Mouse (Mus musculus): ENCODE measurements around the gene Mto1. TPM values are rescaled to one million over a fixed set of nuclear protein-coding genes. Genes with fewer than 3 reads are reported as not detected.
A peak's percentile ranks its signal among the peaks of the same experiment; 100 is the strongest.

Mto1 gene
- polyA plus RNA-seq, 1 experiment from 2014 or later: 22.1 TPM

DNA sequence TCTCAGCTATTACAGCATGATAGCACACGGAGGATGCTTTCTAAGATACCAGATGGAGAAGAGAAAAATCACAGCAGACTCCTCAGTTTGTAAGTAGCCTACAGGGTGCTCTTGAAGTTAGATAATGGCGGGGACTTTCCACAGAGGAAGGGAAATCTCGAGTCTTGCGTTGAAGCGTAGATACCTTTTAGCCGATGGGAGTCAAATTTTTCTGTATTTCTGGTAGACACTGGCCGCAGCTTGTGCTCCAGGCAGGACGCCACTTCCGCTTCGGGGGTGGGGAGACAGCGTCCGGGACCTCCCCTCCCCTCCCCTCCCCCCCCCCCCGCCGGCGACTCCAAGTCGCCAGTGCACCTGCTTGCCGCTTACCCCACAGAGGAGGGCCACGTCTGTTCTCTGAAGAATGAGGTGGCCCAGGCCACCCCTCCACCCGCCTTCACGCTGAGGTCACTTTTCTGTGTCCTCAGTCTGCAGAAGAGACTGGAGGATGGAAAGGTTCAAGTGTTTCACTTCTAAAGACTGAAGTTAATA lies 40.9 kb downstream of the Mto1 start, which contains the start of gene Eef1a1:
TSS of gene Eef1a1 (minus strand) at position 262 of the 531 bp plus-strand sequence.
- peak within 1 kb of the TSS; percentile 65 for H3K4me2 ChIP-seq (replicated peaks)
- WGBS: 3% methylated on average over 14 of the region's 20 CpGs
- 0 out of 2 replicates have a peak within 1 kb of the TSS, but pooled peaks have one; percentile 50 for H3K27ac ChIP-seq
- H3K4me3 ChIP-seq: peak within 1 kb of the TSS; percentile 36
- no peaks in the 10 kb centered on the region for H3K9me3 ChIP-seq
- no peaks in the 10 kb centered on the region for H3K36me3 ChIP-seq
- ATAC-seq (ENCODE audit: insufficient number of reproducible peaks, insufficient read depth, low FRiP score, low TSS enrichment): 0 out of 2 replicates have a peak, but pooled peaks have one; percentile 42
- H3K27me3 ChIP-seq: no peaks in the 10 kb centered on the region
- H3K9ac ChIP-seq: peak within 1 kb of the TSS; percentile 44
- peaks cover 7% of the 10 kb centered on the region; the same call in 1 of the 2 replicates for H3K4me1 ChIP-seq

GRCm38 (mm10) chr9:78491169-78491568 lies 43.2 kb downstream of the Mto1 start:
- Histone ChIP-seq H3K4me1 (peaks cover 7% of the 10 kb centered on the region; the same call in 1 of the 2 replicates), H3K9ac (no peak overlapping the region), H3K4me2 (replicated peaks) (no peak overlapping the region), H3K4me3 (no peak overlapping the region), H3K27ac (no peak overlapping the region), H3K36me3 (no peaks in the 10 kb centered on the region), H3K27me3 (no peaks in the 10 kb centered on the region), H3K9me3 (no peaks in the 10 kb centered on the region)
- no peak for ATAC-seq (ENCODE audit: insufficient number of reproducible peaks, insufficient read depth, low FRiP score, low TSS enrichment)
- WGBS: 77% methylated on average over 3 of the region's 3 CpGs

- Histone ChIP-seq H3K9ac (no peak overlapping the region), H3K4me2 (replicated peaks) (no peak overlapping the region), H3K27me3 (no peaks in the 10 kb centered on the region), H3K4me3 (no peak overlapping the region), H3K9me3 (no peaks in the 10 kb centered on the region), H3K27ac (no peak overlapping the region), H3K36me3 (no peaks in the 10 kb centered on the region), H3K4me1 (peaks cover 7% of the 10 kb centered on the region; the same call in 1 of the 2 replicates)
- ATAC-seq (ENCODE audit: insufficient number of reproducible peaks, insufficient read depth, low FRiP score, low TSS enrichment): no peak
- WGBS: 91% methylated on average over 3 of the region's 3 CpGs
Measured at GRCm38 (mm10) chr9:78492254-78492653, 44.2 kb downstream of the Mto1 start.

DNA sequence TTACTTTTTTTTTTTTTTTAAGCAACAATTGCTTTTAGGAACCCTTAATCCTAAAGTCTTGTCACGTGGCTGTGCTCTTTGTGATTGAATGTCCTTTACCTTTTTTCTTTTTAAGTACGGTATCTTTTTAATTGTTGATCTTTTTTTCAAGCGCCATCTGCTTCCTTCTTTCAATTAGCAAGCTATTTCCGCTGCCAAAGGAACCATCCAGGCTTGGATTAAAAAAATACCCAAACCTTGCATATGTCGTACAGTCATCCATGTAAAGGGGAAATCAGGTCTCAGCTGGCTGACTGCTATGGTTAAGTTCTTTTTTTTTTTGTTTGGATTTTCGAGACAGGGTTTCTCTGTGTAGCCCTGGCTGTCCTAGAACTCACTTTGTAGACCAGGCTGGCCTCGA lies 45.2 kb downstream of the Mto1 start:
- Histone ChIP-seq H3K4me3 (no peak overlapping the region), H3K36me3 (no peaks in the 10 kb centered on the region), H3K9me3 (no peaks in the 10 kb centered on the region), H3K4me1 (peaks cover 7% of the 10 kb centered on the region; the same call in 1 of the 2 replicates), H3K9ac (no peak overlapping the region), H3K4me2 (replicated peaks) (no peak overlapping the region), H3K27me3 (no peaks in the 10 kb centered on the region), H3K27ac (no peak overlapping the region)
- ATAC-seq (ENCODE audit: insufficient number of reproducible peaks, insufficient read depth, low FRiP score, low TSS enrichment): no peak
- 88% methylated on average over 7 of the region's 7 CpGs for WGBS

DNA sequence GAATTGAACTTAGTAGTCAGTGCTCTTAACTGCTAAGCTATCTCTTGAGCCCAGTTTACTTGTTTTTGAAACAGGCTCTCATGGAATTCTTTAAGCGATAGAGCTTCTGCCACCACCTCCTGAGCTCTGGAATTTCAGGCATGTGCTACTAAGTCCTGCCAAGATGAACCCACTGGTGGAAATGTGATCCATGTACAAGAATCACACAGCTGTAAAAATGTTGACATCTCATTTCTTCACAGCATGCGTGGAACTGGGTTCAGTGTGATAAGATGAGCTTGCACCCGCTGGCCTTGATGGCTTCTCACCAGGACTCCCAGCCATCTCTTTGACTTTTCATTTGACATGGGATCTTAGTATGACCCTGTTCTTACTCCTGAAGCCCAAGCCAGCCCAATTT lies 52.4 kb downstream of the Mto1 start:
- H3K36me3 ChIP-seq: no peaks in the 10 kb centered on the region
- H3K9me3 ChIP-seq: no peaks in the 10 kb centered on the region
- no peaks in the 10 kb centered on the region for H3K27me3 ChIP-seq
- no peak overlapping the region for H3K27ac ChIP-seq
- H3K4me3 ChIP-seq: no peak overlapping the region
- no peak overlapping the region for H3K9ac ChIP-seq
- WGBS: 51% methylated on average over 3 of the region's 3 CpGs
- ATAC-seq (ENCODE audit: insufficient number of reproducible peaks, insufficient read depth, low FRiP score, low TSS enrichment): no peak
- peaks cover 20% of the 10 kb centered on the region for H3K4me1 ChIP-seq
- H3K4me2 ChIP-seq (replicated peaks): no peak overlapping the region

DNA sequence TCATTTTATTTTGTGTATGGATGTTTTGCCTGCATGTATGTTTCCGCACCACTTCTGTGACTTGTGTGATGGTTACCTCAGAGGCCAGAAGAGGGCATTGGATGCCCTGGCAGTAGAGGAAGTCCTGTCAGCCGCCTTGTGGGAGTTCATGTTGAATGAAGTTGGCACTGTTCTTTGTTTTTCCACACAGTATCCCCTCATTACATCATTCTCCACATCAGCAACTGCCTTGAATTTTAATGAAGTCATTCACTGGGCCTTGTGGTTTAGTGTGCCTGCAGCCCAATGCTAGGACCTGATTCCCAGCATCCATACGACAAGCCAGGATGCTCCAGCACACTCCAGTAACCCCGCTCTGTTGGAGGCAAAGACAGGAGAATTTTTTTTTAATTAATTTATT lies 53.3 kb downstream of the Mto1 start:
- Histone ChIP-seq H3K9me3 (no peaks in the 10 kb centered on the region), H3K27ac (no peak overlapping the region), H3K4me2 (replicated peaks) (no peak overlapping the region), H3K4me1 (peaks cover 20% of the 10 kb centered on the region), H3K27me3 (no peaks in the 10 kb centered on the region), H3K9ac (no peak overlapping the region), H3K36me3 (no peaks in the 10 kb centered on the region), H3K4me3 (no peak overlapping the region)
- ATAC-seq (ENCODE audit: insufficient number of reproducible peaks, insufficient read depth, low FRiP score, low TSS enrichment): no peak
- WGBS: 86% methylated on average over 4 of the region's 4 CpGs

DNA sequence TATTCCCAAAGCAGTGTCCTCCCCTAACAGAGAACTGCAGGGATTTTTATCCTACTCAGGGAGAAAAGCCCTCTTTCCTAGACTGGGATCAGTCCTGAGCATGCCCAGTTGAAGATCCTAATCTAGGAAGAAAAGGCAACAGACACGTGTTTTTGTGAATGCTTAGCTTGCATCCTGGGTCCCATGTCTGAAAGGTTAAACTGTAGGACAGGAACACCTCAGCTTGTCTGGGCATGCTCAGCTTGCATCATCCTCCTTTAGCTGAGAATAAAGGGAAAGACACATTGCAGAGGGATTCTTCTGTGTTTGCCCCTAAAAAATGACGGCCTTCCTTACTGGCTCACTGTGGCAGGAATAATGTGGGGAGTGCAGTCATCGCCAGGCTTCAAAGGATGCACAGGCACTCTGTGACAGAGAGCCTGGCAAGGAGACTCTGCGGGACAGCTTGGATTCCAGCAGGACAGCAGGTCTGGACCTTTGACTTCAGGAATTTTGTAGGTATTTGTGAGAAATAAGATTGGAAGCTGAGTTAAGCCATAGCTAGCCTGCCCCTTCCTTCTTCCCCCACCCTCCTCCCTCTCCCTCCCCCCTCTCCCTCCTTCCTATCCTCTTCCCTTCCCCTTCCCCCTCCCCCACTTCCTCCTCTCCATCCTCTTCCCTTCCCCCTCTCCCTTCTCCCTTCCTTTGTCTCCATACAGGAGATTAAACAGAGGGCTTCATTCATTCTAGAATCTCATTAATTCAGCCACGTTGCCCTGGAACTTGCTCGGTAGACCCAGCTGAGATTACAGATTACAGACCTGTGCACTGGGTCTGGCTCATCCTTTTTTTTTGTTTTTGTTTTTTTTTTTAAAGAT lies 55.4 kb downstream of the Mto1 start:
- H3K4me3 ChIP-seq: no peak overlapping the region
- peaks cover 20% of the 10 kb centered on the region for H3K4me1 ChIP-seq
- WGBS: 6% methylated on average over 6 of the region's 6 CpGs
- no peak for ATAC-seq (ENCODE audit: insufficient number of reproducible peaks, insufficient read depth, low FRiP score, low TSS enrichment)
- H3K9me3 ChIP-seq: no peaks in the 10 kb centered on the region
- no peaks in the 10 kb centered on the region for H3K27me3 ChIP-seq
- peak overlapping the region; percentile 24 for H3K4me2 ChIP-seq (replicated peaks)
- 0 out of 2 replicates have a peak overlapping the region, but pooled peaks have one; percentile 29 for H3K9ac ChIP-seq
- H3K36me3 ChIP-seq: no peaks in the 10 kb centered on the region
- H3K27ac ChIP-seq: peak overlapping the region; percentile 81

DNA sequence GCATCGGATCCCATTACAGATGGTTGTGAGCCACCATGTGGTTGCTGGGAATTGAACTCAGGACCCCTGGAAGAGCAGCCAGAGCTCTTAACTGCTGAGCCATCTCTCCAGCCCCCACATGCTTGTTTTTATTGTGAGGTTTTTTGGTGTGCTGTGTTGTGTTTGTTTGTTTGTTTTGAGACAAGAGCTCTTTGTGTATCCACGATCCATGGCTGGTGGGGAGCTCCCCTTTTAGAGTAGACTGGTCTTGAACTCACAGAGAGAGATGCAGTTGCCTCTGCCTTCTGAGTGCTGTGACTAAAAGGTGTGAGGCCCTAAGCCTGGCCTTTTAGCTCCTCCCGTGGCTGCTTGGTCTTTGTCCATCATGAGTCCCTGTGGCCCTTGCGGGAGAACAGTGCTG lies 56.1 kb downstream of the Mto1 start:
- no peak overlapping the region for H3K4me2 ChIP-seq (replicated peaks)
- H3K27ac ChIP-seq: no peak overlapping the region
- H3K4me1 ChIP-seq: peaks cover 20% of the 10 kb centered on the region
- ATAC-seq (ENCODE audit: insufficient number of reproducible peaks, insufficient read depth, low FRiP score, low TSS enrichment): no peak
- 64% methylated on average over 4 of the region's 4 CpGs for WGBS
- H3K4me3 ChIP-seq: no peak overlapping the region
- H3K9ac ChIP-seq: no peak overlapping the region
- no peaks in the 10 kb centered on the region for H3K36me3 ChIP-seq
- H3K27me3 ChIP-seq: no peaks in the 10 kb centered on the region
- no peaks in the 10 kb centered on the region for H3K9me3 ChIP-seq

DNA sequence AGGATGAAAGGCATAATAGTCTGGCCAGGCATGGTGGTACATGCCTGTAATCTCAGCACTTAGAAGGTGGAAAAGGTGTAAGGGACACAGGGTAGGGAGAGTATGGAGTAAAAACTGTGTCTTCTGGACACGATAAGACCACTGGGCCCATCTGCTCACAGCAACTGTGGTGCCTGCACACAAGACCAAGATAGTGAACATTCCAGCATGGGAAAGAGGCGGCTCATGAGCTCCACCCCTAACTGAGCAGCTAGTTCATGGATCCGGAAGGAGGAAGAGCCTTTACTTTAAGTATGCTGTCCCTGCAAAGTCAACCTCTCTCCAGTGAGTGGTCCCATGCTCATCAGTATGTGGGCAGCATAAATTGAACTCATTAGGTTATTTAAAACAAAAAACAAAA lies 56.7 kb downstream of the Mto1 start:
- H3K9me3 ChIP-seq: no peaks in the 10 kb centered on the region
- H3K4me1 ChIP-seq: peaks cover 20% of the 10 kb centered on the region
- no peak overlapping the region for H3K9ac ChIP-seq
- H3K27me3 ChIP-seq: no peaks in the 10 kb centered on the region
- H3K27ac ChIP-seq: no peak overlapping the region
- no peak overlapping the region for H3K4me3 ChIP-seq
- H3K36me3 ChIP-seq: no peaks in the 10 kb centered on the region
- ATAC-seq (ENCODE audit: insufficient number of reproducible peaks, insufficient read depth, low FRiP score, low TSS enrichment): no peak
- H3K4me2 ChIP-seq (replicated peaks): no peak overlapping the region
- 67% methylated on average over 3 of the region's 3 CpGs for WGBS

- Histone ChIP-seq H3K27me3 (no peaks in the 10 kb centered on the region), H3K4me1 (peaks cover 20% of the 10 kb centered on the region), H3K4me2 (replicated peaks) (no peak overlapping the region), H3K9me3 (no peaks in the 10 kb centered on the region), H3K9ac (no peak overlapping the region), H3K36me3 (no peaks in the 10 kb centered on the region), H3K4me3 (no peak overlapping the region), H3K27ac (no peak overlapping the region)
- ATAC-seq (ENCODE audit: insufficient number of reproducible peaks, insufficient read depth, low FRiP score, low TSS enrichment): no peak
- WGBS: 95% methylated on average over 6 of the region's 6 CpGs
Measured at GRCm38 (mm10) chr9:78505223-78505622, 57.2 kb downstream of the Mto1 start.

GRCm38 (mm10) chr9:78506002-78506721 lies 58.2 kb downstream of the Mto1 start:
- H3K9ac ChIP-seq: no peak overlapping the region
- H3K27me3 ChIP-seq: no peaks in the 10 kb centered on the region
- WGBS: 63% methylated on average over 11 of the region's 11 CpGs
- H3K27ac ChIP-seq: no peak overlapping the region
- no peak overlapping the region for H3K4me3 ChIP-seq
- peaks cover 16% of the 10 kb centered on the region for H3K4me1 ChIP-seq
- H3K36me3 ChIP-seq: no peaks in the 10 kb centered on the region
- H3K4me2 ChIP-seq (replicated peaks): no peak overlapping the region
- H3K9me3 ChIP-seq: no peaks in the 10 kb centered on the region
- ATAC-seq (ENCODE audit: insufficient number of reproducible peaks, insufficient read depth, low FRiP score, low TSS enrichment): no peak
